Mouse (Mus musculus): ENCODE results near the gene Rpl29. TPM values are rescaled to one million over a fixed set of nuclear protein-coding genes. Genes with fewer than 3 reads are reported as not detected.

Gene Rpl29
- total RNA-seq, 2 experiments from 2014 or later = 381 to 733 TPM

DNA sequence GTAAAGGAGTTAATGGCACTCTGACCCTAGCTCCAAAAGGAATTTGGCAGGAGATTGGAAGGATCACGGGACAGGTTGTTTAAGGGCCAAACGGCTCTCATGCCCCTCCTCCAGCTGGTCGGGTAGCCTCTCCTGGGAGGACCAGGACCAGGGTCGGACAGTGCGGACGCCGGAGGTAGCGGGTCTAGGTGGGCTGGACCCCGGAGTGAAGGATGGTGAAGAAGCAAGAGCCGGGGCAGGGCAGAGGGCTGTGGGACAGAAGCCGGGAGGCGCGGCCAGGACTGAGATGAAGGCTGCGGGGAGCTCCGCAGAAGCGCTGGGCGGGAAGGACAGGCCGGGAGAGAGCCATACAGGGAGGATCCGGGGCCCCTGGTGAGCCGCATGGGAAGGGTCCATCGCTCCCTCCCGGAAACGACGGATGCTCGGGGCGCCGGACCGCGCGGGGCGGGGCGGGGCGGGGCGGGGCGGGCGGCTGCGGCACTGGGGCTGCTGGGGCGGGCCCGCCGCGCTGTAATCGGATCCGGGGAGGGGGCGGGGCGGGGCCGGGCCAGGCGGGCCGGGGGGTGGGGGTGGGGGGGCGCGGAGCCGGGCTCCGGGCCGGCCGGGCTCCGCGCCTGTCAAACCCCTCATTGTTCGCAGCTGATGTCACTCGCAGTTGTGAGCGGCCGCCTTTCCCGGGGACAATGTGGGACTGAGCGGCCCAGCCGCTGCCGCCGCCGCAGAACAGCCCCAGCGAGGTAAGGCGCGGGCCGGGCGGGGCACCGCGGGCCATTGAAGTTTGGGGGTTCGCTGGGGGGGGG, 24.2 kb downstream of the Rpl29 start, which contains the start of gene Pcbp4:
TSS of gene Pcbp4 (plus strand) at position 21 of the 800 bp plus-strand sequence.
- ATAC-seq (replicated peaks; ENCODE audit: low FRiP score, poor library complexity, severe bottlenecking) = 0 out of 2 replicates have a peak, but pooled peaks have one; percentile 21

DNA sequence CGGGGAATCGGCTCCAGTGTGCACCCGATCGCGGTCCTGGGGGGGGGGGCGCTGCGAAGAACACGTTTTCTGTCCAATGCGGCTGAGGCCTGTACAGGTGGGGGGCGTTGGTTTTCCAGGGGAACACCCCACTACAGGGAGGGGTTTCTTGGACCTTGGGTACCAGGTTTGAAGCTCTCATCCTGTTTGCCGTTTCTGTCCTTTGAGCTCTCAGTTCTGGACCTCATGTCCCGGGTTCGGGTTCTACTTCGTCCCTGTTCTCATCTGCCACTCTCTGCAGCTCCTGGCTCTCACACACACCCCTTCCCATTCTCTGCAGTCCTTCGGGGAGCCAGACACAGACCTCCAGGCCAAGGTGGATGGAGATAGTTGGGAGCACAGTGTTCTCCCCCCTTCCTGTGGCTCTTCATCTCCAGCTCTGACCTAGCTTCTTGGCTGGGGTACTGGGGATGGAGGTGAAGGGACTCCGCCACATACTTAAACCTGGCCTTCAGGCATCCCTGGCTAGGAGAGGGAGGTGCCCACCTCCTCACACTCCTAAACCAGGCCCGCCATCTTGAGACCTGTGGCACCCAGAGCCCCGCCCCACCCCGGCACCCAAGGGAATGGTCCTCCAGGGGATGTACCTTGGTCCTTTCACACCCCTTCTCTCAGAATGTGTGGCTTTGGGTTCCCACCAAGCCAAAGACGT, 25.0 kb downstream of the Rpl29 start:
- ATAC-seq (replicated peaks; ENCODE audit: low FRiP score, poor library complexity, severe bottlenecking) = no peak

DNA sequence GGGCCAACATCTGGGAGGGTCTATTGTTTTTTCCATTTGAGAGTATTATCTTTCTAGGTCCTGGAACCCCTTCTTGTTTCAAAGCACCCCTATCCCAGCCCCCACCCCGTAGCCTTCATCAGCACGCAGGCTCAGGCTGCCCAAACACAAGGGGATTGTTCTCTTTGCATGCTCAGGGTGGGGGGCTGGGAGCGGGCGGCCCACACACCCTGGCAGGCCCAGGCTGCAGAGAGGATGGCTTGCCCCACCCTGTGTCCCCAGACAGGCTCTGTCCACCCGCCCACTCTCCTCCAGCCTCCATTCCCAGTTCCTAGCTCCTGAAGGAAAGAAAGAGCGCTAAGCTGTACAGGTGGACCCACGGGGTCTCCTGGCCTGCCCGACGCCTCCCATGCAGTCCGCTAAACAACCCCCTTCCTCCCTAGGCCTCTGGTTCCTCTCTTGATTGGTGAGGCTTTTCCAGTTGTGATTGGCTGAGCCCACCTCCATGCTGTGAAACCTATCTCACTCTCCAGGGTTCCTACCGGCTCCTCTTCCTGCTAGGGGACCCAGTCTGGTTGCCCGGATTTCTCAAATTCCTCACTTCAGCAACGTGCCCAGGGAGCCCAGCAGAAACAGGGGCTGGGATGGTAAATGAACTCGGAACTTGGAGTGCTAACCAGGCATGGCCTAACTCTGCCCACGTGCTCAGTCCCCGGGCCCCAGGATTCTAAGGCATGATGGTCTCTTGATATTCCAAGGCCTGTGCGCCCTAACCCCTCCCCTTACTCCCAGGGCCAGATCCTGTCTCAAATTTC, 25.8 kb downstream of the Rpl29 start:
- ATAC-seq (replicated peaks; ENCODE audit: low FRiP score, poor library complexity, severe bottlenecking) = no peak

DNA sequence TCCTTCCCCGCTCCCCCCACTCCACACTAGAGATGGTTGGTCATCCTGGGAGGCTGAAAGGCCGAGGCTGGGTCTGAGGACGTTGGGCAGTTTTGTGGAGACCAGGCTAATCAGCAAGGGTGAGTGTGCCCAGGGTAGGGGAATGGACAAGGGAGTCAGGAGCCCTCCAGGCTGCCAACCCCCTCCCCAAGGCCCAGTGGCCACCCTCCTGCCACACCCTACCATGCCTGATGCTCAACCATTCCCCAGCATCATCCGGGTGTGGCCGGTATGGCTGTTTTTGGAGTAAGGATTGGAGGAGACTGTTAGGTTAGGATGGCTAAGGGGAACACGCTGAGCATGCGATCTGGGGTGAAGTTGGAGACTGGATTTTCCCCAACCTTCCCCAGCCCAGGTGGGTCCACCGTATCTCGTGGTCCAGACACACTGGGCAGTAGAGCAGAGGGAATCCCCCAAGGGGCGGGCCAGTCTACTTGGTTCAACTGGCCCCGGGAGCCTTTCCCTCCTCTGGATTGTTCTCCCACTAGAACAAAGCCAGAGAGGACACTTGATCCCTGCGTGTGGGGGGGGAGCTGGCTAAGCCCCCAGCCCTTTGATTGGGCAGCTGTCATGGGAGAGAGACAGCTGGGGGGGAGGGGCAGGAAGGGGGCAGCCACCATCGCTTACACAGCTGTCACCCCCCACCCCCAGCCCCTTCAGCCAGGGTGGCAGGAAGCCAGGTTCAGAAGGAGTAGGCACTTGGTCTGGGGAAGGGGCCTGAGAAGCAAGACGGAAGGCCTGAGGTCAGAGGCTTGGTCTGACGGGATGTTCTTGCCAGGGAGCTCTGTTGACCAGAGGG, 27.3 kb downstream of the Rpl29 start:
- no peak for ATAC-seq (replicated peaks; ENCODE audit: low FRiP score, poor library complexity, severe bottlenecking)

DNA sequence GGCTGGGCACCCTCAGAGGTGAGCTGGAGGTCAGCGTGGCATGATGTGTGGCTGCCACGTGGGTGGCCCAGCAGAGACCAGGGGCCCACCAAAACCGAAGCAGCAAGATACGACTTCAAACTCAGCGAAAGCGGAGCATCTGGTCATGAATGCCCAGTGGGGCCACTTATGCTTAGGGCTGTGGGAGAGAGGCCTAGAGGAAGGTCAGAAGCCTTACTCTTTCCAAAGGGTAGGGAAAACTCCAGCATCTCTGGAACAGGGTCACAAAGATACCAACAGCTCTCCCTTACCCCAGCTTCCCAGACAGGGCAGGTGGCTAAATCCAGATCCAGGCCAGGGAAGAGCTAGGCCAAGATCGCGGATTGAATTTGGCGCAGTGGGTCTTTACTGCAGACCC, 27.9 kb downstream of the Rpl29 start:
- no peak for ATAC-seq (replicated peaks; ENCODE audit: low FRiP score, poor library complexity, severe bottlenecking)

DNA sequence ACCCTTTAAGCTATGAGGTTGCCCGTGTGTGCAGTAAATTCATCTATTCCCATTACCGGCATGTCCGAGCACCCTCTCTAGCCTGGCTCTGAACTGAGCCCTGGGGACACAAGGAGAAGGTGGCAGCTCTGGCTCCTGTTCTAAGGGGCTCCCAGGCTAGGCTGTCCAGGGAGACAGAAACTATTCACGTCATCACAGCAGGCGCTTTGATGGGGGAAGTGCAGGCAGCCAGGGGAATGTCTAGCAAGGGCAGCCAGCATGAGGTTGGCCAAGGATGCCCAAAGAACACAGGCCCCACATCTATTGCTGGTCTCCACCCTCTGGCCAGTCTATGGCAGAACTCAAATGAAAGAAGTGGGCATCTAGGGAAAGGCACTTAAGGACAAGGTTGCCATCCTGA, 28.7 kb downstream of the Rpl29 start:
- ATAC-seq (replicated peaks; ENCODE audit: low FRiP score, poor library complexity, severe bottlenecking) = no peak

DNA sequence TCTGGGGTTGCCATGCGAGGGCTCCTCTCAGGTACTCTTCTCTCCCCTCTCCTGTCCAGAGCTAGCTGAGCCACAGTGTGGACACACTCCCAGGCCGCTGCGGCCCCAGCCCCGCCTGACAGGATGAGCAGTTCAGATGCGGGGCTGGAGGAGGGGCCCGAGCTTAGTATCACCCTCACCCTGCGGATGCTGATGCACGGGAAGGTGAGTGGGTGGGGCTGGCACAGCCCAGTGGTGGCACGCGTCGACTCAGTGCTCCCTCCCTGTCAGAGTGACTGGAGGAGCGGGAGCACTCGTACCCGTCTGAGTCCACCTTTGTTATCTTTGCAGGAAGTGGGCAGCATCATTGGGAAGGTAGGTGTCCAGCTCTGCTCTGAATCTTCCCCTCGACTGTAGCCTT, 30.7 kb downstream of the Rpl29 start:
- ATAC-seq (replicated peaks; ENCODE audit: low FRiP score, poor library complexity, severe bottlenecking) = no peak

DNA sequence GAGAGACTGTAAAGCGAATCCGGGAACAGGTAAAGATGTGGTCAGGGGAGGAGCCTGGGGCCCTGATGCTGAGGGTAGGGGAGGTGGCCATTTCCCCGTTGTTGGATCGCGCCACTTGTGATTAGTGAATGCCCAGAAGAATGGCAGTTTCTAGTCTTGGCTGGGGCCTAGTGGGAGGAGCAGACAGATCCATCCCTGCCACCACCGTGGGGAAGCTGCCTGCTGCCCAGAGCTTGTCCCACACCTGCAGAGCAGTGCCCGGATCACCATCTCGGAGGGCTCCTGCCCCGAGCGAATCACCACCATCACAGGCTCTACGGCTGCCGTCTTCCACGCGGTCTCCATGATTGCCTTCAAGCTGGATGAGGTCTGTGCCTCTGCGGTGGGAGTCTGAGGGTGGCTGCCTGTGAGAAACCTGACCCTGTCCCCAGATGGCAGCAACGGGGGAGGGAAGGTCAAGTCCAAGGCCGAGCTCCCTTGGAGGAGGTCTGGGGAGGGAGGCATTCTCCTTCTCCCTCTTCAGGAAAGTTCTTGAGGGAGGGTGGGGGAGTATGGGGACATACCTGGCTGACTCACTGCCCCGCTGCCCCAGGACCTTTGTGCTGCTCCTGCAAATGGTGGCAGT, 31.3 kb downstream of the Rpl29 start:
- ATAC-seq (replicated peaks; ENCODE audit: low FRiP score, poor library complexity, severe bottlenecking) = no peak

DNA sequence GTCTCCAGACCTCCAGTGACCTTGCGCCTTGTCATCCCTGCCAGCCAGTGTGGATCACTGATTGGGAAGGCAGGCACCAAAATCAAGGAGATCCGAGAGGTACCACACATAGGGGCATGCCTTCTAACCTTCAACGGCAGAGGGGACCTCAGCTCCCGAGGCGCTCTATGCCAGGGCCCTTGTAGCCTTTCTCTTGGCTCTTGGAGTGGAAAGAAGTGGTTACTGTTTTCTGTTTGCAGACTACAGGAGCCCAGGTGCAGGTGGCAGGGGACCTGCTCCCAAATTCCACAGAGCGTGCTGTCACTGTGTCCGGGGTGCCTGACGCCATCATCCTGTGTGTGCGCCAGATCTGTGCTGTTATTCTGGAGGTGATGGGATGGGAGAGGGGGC, 31.8 kb downstream of the Rpl29 start:
- no peak for ATAC-seq (replicated peaks; ENCODE audit: low FRiP score, poor library complexity, severe bottlenecking)

DNA sequence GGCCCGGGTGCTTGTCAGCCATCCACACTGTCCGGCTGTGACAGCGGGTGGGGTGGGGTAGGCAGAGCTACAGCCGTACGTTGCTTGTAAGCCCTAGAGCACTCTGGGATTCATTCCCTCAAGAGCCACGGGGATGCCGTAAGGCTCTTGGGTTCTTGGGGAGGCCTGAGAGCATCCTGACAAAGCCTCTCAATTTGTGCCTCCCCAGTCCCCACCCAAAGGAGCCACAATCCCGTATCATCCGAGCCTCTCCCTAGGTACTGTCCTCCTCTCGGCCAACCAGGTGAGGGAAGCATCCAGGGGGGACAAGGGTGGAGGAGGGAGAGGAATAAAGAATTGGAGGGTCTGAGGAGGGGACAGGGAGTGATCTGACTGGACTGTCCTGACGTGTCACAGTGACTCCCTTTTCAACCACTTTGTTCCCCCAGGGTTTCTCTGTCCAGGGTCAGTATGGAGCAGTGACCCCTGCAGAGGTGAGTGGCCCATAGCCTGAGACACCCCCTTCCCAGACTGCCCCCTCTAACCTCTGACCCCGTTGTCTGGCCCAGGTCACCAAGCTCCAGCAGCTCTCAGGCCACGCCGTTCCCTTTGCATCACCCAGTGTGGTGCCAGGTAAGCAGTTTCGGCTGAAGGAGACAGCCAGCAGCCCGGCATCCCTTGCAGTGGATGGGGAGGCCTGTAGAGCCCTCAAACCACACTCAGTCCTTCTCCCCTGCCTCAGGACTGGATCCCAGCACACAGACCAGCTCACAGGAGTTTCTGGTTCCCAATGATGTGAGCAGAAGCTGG, 32.6 kb downstream of the Rpl29 start:
- ATAC-seq (replicated peaks; ENCODE audit: low FRiP score, poor library complexity, severe bottlenecking) = no peak

DNA sequence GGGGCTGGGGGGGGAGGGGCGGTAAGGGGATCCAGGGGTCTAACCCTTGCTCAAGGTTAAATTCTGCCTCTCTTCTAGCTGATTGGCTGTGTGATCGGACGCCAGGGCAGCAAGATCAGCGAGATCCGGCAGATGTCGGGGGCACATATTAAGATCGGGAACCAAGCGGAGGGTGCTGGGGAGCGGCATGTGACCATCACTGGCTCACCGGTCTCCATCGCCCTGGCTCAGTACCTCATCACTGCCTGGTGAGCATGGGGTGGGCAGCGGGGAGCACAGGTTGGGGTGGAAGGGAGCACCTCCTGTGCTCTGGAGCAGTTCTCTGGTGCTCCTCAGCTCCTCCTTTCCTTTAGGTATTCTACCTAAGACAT, 33.2 kb downstream of the Rpl29 start:
- ATAC-seq (replicated peaks; ENCODE audit: low FRiP score, poor library complexity, severe bottlenecking) = no peak

DNA sequence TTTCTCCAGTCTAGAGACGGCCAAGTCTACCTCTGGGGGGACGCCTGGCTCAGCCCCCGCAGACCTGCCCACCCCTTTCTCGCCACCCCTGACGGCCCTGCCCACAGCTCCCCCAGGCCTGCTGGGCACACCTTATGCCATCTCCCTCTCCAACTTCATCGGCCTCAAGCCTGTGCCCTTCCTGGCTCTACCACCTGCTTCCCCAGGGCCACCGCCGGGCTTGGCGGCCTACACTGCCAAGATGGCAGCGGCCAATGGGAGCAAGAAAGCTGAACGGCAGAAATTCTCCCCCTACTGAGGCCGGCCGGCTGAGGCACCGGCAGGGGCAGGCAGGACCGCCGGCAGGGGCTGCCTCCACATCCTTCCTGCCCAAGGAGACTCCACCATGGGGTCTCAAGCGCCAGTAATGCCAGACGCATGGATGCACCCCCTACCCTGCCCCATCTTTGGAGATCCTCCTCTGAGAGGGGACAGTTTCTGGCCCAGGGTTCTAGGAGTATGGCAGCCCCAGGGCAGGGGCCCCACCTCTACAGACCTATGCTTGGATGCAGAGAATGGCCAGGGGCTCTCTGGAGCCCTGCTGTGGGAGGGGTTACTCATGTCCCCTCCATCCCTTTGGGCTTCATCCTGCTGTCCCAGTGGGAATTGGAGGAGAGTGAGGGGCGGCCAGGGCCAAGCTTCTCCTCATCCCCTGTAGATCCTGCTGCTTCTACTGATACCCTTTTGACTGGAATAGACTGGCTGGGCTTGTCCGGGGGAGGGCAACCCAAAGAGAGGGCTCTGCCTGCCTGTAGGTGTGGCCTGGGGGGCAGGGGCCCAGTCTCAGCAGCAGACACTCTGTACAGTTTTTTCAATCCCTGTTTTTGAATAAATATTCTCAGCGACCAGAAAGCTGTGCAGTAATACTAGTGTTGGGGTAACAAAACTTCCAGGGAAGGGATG, 34.1 kb downstream of the Rpl29 start:
- ATAC-seq (replicated peaks; ENCODE audit: low FRiP score, poor library complexity, severe bottlenecking) = no peak

DNA sequence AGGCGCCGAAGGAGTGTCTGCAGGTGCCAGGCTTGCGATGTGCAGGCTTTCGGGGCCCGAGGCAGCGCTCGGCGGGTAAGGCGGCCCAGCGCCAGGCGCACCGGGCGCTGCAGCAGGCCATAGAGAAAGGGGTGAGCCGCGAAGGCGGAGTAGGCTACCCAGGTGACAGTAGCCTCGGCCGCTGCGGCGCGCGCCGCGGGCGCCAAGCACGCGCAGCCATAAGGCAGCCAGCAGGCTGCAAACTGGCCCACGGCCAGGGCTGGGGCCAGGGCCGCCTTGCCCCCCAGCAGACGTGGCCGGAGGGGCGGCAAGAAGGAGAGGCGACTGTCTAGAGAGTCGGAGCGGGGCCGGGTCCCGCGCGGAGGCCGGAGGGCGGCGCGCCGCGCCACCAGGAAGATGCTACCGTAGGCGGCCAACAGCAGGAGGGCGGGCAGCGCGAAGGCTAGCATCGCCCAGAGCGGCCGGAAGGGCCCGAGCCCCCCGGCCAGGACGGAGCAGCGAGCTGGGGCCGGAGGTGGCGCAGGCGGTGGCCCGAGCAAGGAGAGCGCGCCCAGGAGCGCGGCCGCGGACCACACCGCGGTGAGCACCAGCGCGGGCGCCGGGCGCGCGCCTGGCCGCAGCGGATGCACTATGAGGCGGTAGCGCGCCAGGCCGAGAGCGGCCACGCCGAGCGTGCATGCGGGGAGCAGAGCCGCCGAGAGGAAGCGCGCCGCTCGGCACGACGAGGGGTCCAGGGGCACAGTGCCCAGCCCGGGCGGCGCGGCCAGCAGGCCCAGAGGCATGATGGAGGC, 35.7 kb downstream of the Rpl29 start:
- 0 out of 2 replicates have a peak, but pooled peaks have one; percentile 25 for ATAC-seq (replicated peaks; ENCODE audit: low FRiP score, poor library complexity, severe bottlenecking)

DNA sequence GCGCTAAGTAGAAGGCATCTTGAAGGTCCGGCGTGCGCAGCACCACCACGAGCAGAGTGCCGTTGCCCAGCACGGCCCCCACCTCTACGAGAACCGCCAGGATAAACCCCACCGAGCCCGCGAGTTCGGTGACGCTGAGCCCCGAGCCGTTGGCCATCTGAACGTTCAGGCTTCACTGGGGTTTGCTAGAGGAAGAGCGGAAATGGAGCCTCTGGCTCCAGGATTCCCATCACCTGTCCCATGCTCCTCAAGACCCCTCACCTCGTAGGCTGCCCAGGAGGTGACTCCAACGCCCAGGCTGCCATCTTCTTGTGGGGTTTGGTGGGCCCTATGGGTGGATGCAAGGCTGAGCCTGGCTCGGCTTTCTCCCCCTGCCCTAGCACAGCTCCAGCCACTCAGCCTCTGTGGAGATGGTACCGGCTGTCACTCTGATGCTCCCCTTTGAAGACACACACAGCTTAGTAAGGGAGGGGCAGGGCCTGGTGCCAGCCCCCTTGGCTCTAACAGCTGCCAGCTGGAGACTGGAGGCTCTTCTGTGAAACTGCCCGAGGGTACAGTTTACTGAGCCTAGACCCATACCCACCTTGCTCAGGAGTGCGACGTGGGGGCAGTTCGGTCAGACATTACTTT, 36.4 kb downstream of the Rpl29 start, which contains the start of gene Gpr62:
TSS of gene Gpr62 (minus strand) at position 368 of the 630 bp plus-strand sequence.
- ATAC-seq (replicated peaks; ENCODE audit: low FRiP score, poor library complexity, severe bottlenecking) = no peak

DNA sequence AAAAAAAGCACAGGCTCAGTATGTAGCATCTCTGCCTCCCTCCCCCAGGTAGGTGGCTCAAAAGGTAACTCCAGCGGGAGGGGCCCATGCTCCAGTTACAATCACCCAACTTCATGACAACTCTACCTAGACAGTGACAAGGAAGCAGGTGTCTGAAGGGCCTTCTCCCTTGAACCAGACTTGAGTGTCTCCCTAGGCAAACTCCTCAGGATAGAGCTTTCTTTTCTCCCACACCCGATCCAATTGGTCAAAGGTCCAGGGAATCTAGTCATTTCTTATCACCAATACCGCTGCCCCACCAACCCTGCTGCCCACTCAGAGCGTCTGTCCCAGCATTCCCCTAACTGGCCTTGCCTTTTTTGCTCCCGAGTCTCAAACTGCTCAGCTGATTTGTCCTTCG, 37.5 kb downstream of the Rpl29 start:
- ATAC-seq (replicated peaks; ENCODE audit: low FRiP score, poor library complexity, severe bottlenecking) = no peak

DNA sequence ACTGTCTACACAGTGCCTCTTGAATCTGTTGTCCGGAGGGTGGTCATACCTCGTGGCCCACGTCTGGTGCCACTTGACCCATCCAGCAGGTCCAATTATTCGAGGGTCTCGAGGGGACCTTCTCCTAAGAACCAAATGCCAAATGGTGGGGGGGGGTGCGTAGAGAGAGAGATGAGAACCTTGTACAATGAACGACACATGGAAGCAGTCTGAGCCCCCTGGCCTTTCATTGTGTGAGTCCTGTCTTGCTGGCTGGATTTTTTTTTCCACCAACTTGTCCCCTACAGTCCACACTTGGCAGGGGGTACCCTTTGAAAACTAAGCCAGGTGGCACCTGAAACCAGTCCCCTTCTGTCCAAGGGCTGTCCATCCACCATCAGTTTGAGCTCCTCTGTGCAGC, 38.5 kb downstream of the Rpl29 start:
- ATAC-seq (replicated peaks; ENCODE audit: low FRiP score, poor library complexity, severe bottlenecking) = no peak
